Mouse (Mus musculus) liver, adult 2 months (tissue): Measurements from ENCODE around the gene Gm9112. TPM values are rescaled to one million over a fixed set of nuclear protein-coding genes. Genes with fewer than 3 reads are reported as not detected.

Experiments
- DNase-seq: peaks from one replicate; pipeline ENCODE4 v3.0.0-alpha.2; 2011; ENCODE audit warnings: low read depth, low spot score; ENCODE audit errors: extremely low read depth
- H3K27ac ChIP-seq: fragments of 200-500 bp; replicated peaks from 2 replicates; pipeline ENCODE4 v1.5.1; 2012; ENCODE audit warnings: low read depth, mild to moderate bottlenecking, control low read depth, inconsistent platforms, low read length; ENCODE audit not compliant: insufficient read depth
- H3K27me3 ChIP-seq: fragments of 200-500 bp; 2 replicates; pipeline ENCODE4 v1.6.1; 2012; ENCODE audit warnings: mild to moderate bottlenecking, moderate library complexity, low read length, inconsistent platforms; ENCODE audit not compliant: control insufficient read depth, insufficient read depth
- H3K36me3 ChIP-seq: fragments of 200-500 bp; 2 replicates; pipeline ENCODE4 v1.6.1; 2012; ENCODE audit warnings: low read length, inconsistent platforms; ENCODE audit not compliant: control insufficient read depth, insufficient read depth
- H3K4me1 ChIP-seq: fragments of 200-500 bp; 2 replicates; pipeline ENCODE4 v1.6.1; 2011; ENCODE audit warnings: low read length; ENCODE audit not compliant: control insufficient read depth, insufficient read depth
- H3K4me3 ChIP-seq: fragments of 200-500 bp; 2 replicates; pipeline ENCODE4 v1.5.1; 2011; ENCODE audit warnings: low read depth, mild to moderate bottlenecking, control low read depth, low read length, moderate library complexity; ENCODE audit not compliant: insufficient read depth
- H3K79me2 ChIP-seq: fragments of 200-500 bp; 2 replicates; pipeline ENCODE4 v1.6.1; 2012; ENCODE audit warnings: inconsistent platforms, mild to moderate bottlenecking, low read length, moderate library complexity; ENCODE audit not compliant: control insufficient read depth, insufficient read depth
- H3K9ac ChIP-seq: fragments of 200-500 bp; 2 replicates; pipeline ENCODE4 v1.6.1; 2012; ENCODE audit warnings: low read depth, mild to moderate bottlenecking, control low read depth, inconsistent platforms, low read length
- CTCF ChIP-seq: fragments of 200-500 bp; IDR thresholded peaks from 2 replicates; pipeline ENCODE4 v1.5.1; 2011; ENCODE audit warnings: low read depth, low read length, control low read depth
- POLR2A ChIP-seq: fragments of 200-500 bp; IDR thresholded peaks from 2 replicates; pipeline ENCODE4 v1.6.1; 2011; ENCODE audit warnings: low read length, control low read depth; ENCODE audit not compliant: insufficient read depth; ENCODE audit errors: extremely low read depth
- WGBS: fragments of 180-500 bp; shearing (Covaris S2); methylation state at CpG from one replicate; pipeline ENCODE4 v1.1.7; 2018; 5-methylcytosine and 5-hydroxymethylcytosine counted together
- polyA plus RNA-seq: library from polyadenylated mRNA; depleted of rRNA; stranded (reverse); fragments of >200 nt; gene quantifications from 2 replicates; pipeline ENCODE4 v1.2.3, GENCODE M21; 2012; rRNA removed
- total RNA-seq: library from RNA; depleted of rRNA; stranded (reverse); fragments of >200 nt; gene quantifications from 2 replicates; pipeline ENCODE4 v1.2.3, GENCODE M21; 2014; rRNA removed

Gene Gm9112
- total and polyA plus RNA-seq, 2 experiments, result not detected

- WGBS, result 16% methylated on average over 3 of the region's 3 CpGs
- Histone ChIP-seq H3K4me3 (no peak overlapping the region), H3K79me2 (no peaks in the 10 kb centered on the region), H3K9ac (no peak overlapping the region), H3K4me1 (no peaks in the 10 kb centered on the region), H3K36me3 (no peaks in the 10 kb centered on the region), H3K27me3 (no peaks in the 10 kb centered on the region), H3K27ac (no peak overlapping the region)
- TF ChIP-seq CTCF, result no peak
- TF ChIP-seq POLR2A, result no peak
- DNase-seq, result peak; percentile 10
Observed at GRCm38 (mm10) chrX:102660712-102661111, 46.7 kb downstream of the Gm9112 start.

Other genes with a start within 250 kb of the Gm9112 start
- 6.2 and 7.2 TPM in 2 replicates for gene Hdac8, start 202.3 kb downstream of the Gm9112 start, total RNA-seq
- gene Hdac8, start 202.3 kb downstream of the Gm9112 start, polyA plus RNA-seq, result 1.4 and 1.6 TPM in 2 replicates
- 4.5 and 5.4 TPM in 2 replicates for gene Phka1, start 63.4 kb downstream of the Gm9112 start, total RNA-seq
- gene Phka1, start 63.4 kb downstream of the Gm9112 start, polyA plus RNA-seq, result 2.1 and 2.2 TPM in 2 replicates
- gene Gm3880, start 20.7 kb downstream of the Gm9112 start, total RNA-seq, result not detected in 2 replicates
- gene Gm3880, start 20.7 kb downstream of the Gm9112 start, polyA plus RNA-seq, result not detected in 2 replicates
- not detected in 2 replicates for gene Dmrtc1b, start 230 bp upstream of the Gm9112 start, total RNA-seq
- gene Dmrtc1b, start 230 bp upstream of the Gm9112 start, polyA plus RNA-seq, result not detected in 2 replicates
- not detected in 2 replicates for gene Dmrtc1c1, start 95.3 kb upstream of the Gm9112 start, total RNA-seq
- gene Dmrtc1c1, start 95.3 kb upstream of the Gm9112 start, polyA plus RNA-seq, result not detected in 2 replicates
- gene Dmrtc1c2, start 147.0 kb upstream of the Gm9112 start, total RNA-seq, result not detected in 2 replicates
- not detected in 2 replicates for gene Dmrtc1c2, start 147.0 kb upstream of the Gm9112 start, polyA plus RNA-seq
- not detected in 2 replicates for gene 1700031F05Rik, start 160.3 kb upstream of the Gm9112 start, total RNA-seq
- not detected in 2 replicates for gene 1700031F05Rik, start 160.3 kb upstream of the Gm9112 start, polyA plus RNA-seq
- not detected in 2 replicates for gene Dmrtc1a, start 201.1 kb upstream of the Gm9112 start, total RNA-seq
- not detected in 2 replicates for gene Dmrtc1a, start 201.1 kb upstream of the Gm9112 start, polyA plus RNA-seq
- gene 1700011M02Rik, start 201.3 kb upstream of the Gm9112 start, total RNA-seq, result not detected in 2 replicates
- gene 1700011M02Rik, start 201.3 kb upstream of the Gm9112 start, polyA plus RNA-seq, result not detected in 2 replicates
- gene 1700018G05Rik, start 220.7 kb upstream of the Gm9112 start, total RNA-seq, result not detected in 2 replicates
- not detected in 2 replicates for gene 1700018G05Rik, start 220.7 kb upstream of the Gm9112 start, polyA plus RNA-seq